Mouse (Mus musculus) hindbrain, embryonic 15.5 days (tissue): Measurements from ENCODE around the gene Gbp6. TPM values are rescaled to one million over a fixed set of nuclear protein-coding genes. Genes with fewer than 3 reads are reported as not detected.
"Not testable (repeated sequence)": the region's sequence is repeated elsewhere in the genome, so short reads cannot be mapped to it uniquely, and the experiment has no call there.

Experiments
- ATAC-seq: fragments of 200-750 bp; cut with Nextera tagmentation; 2 replicates; pipeline ENCODE4 v1.8.0; 2017; ENCODE audit warnings: low read depth, moderate number of reproducible peaks, moderate TSS enrichment; ENCODE audit not compliant: low FRiP score
- H3K27ac ChIP-seq: fragments of 300-500 bp; sonication (generic); replicated peaks from 2 replicates; pipeline ENCODE4 v1.5.1; 2015; ENCODE audit warnings: mild to moderate bottlenecking, inconsistent platforms
- H3K27me3 ChIP-seq: fragments of 300-500 bp; sonication (generic); 2 replicates; pipeline ENCODE4 v1.6.1; 2015; ENCODE audit warnings: control low read depth, inconsistent platforms
- H3K36me3 ChIP-seq: fragments of 300-500 bp; sonication (generic); 2 replicates; pipeline ENCODE4 v1.6.1; 2015; ENCODE audit warnings: control low read depth, inconsistent platforms
- H3K4me1 ChIP-seq: fragments of 300-500 bp; sonication (generic); replicated peaks from 2 replicates; pipeline ENCODE4 v1.6.1; 2015; ENCODE audit warnings: control low read depth, inconsistent platforms
- H3K4me2 ChIP-seq: fragments of 300-500 bp; sonication (generic); 2 replicates; pipeline ENCODE4 v1.6.1; 2015; ENCODE audit warnings: moderate library complexity, mild to moderate bottlenecking, inconsistent platforms
- H3K4me3 ChIP-seq: fragments of 300-500 bp; sonication (generic); 2 replicates; pipeline ENCODE4 v1.5.1; 2015; ENCODE audit warnings: mild to moderate bottlenecking, inconsistent platforms
- H3K9ac ChIP-seq: fragments of 300-500 bp; sonication (generic); 2 replicates; pipeline ENCODE4 v1.6.1; 2015; ENCODE audit warnings: inconsistent platforms
- H3K9me3 ChIP-seq: fragments of 300-500 bp; sonication (generic); 2 replicates; pipeline ENCODE4 v1.6.1; 2016; ENCODE audit warnings: control low read depth, inconsistent platforms
- WGBS: fragments of 180-500 bp; shearing (Covaris S2); methylation state at CpG from one replicate; pipeline ENCODE4 v1.1.7; 2015; 5-methylcytosine and 5-hydroxymethylcytosine counted together
- polyA plus RNA-seq: library from polyadenylated mRNA; unstranded; fragments of >200 nt; fragmentation: Nextera tagmentation; extraction: Ambion mirVana; gene quantifications from 2 replicates; pipeline ENCODE4 v1.2.1, GENCODE M21; 2015

Gene Gbp6
- 3.5 and 4.4 TPM in 2 replicates for polyA plus RNA-seq

GRCm38 (mm10) chr5:105293226-105294165 lies at the start of gene Gbp6, which contains the start of gene Gm43302:
Gene Gbp6, minus strand, starts transcription at chr5:105293698.
Gene Gm43302, minus strand, starts transcription at chr5:105293695.
- ATAC-seq: not testable (repeated sequence)
- 38% methylated on average over 3 of the region's 3 CpGs for WGBS

GRCm38 (mm10) chr5:105341281-105341680 lies 47.8 kb upstream of the Gbp6 start:
- Histone ChIP-seq H3K36me3 (no peaks in the 10 kb centered on the region), H3K4me2 (no peak overlapping the region), H3K27ac (no peak overlapping the region), H3K9ac (no peak overlapping the region), H3K4me3 (no peak overlapping the region), H3K4me1 (no peaks in the 10 kb centered on the region), H3K9me3 (no peaks in the 10 kb centered on the region), H3K27me3 (no peaks in the 10 kb centered on the region)
- WGBS: 72% methylated on average over 2 of the region's 2 CpGs
- no peak for ATAC-seq

More at GRCm38 (mm10) chr5:105293226-105294165, at the start of gene Gbp6, which contains the start of gene Gm43302:
- not testable (repeated sequence) for H3K36me3 ChIP-seq, H3K4me2 ChIP-seq, H3K4me1 ChIP-seq, H3K9me3 ChIP-seq, H3K9ac ChIP-seq, H3K4me3 ChIP-seq, H3K27me3 ChIP-seq
- H3K27ac ChIP-seq: 0 out of 2 replicates have a peak within 1 kb of the TSS, but pooled peaks have one; percentile 42

GRCm38 (mm10) chr5:105322543-105322942 lies 29.0 kb upstream of the Gbp6 start:
- 75% methylated on average over 2 of the region's 2 CpGs for WGBS
- no peak overlapping the region for H3K9ac ChIP-seq
- no peaks in the 10 kb centered on the region for H3K36me3 ChIP-seq
- no peak overlapping the region for H3K27ac ChIP-seq
- ATAC-seq: no peak
- H3K27me3 ChIP-seq: no peaks in the 10 kb centered on the region
- no peaks in the 10 kb centered on the region for H3K4me1 ChIP-seq
- no peak overlapping the region for H3K4me3 ChIP-seq
- H3K4me2 ChIP-seq: no peak overlapping the region
- no peaks in the 10 kb centered on the region for H3K9me3 ChIP-seq

- ATAC-seq: no peak
- no peaks in the 10 kb centered on the region for H3K27me3 ChIP-seq
- no peaks in the 10 kb centered on the region for H3K36me3 ChIP-seq
- H3K9ac ChIP-seq: no peak overlapping the region
- no peak overlapping the region for H3K4me3 ChIP-seq
- H3K27ac ChIP-seq: no peak overlapping the region
- WGBS: 76% methylated on average over 2 of the region's 2 CpGs
- no peaks in the 10 kb centered on the region for H3K4me1 ChIP-seq
- no peak overlapping the region for H3K4me2 ChIP-seq
- H3K9me3 ChIP-seq: no peaks in the 10 kb centered on the region
Measured at GRCm38 (mm10) chr5:105310941-105311340, 17.4 kb upstream of the Gbp6 start.

- H3K9ac ChIP-seq, ATAC-seq, H3K4me2 ChIP-seq: not testable (repeated sequence)
Measured at GRCm38 (mm10) chr5:105309148-105309547, 15.7 kb upstream of the Gbp6 start.

GRCm38 (mm10) chr5:105306946-105307345 lies 13.4 kb upstream of the Gbp6 start:
- not testable (repeated sequence) for ATAC-seq, H3K9ac ChIP-seq, H3K4me2 ChIP-seq, H3K4me1 ChIP-seq, H3K4me3 ChIP-seq, H3K27me3 ChIP-seq, H3K27ac ChIP-seq, H3K9me3 ChIP-seq, H3K36me3 ChIP-seq

More at GRCm38 (mm10) chr5:105309148-105309547, 15.7 kb upstream of the Gbp6 start:
- not testable (repeated sequence) for H3K27me3 ChIP-seq, H3K4me3 ChIP-seq, H3K9me3 ChIP-seq, H3K27ac ChIP-seq, H3K4me1 ChIP-seq, H3K36me3 ChIP-seq
- WGBS: 58% methylated on average over 1 of the region's 1 CpGs

- no peak overlapping the region for H3K4me3 ChIP-seq
- no peak for ATAC-seq
- H3K9ac ChIP-seq: no peak overlapping the region
- 89% methylated on average over 1 of the region's 1 CpGs for WGBS
- H3K4me2 ChIP-seq: no peak overlapping the region
- H3K36me3 ChIP-seq: no peaks in the 10 kb centered on the region
- H3K27ac ChIP-seq: no peak overlapping the region
- H3K4me1 ChIP-seq: no peaks in the 10 kb centered on the region
- H3K9me3 ChIP-seq: no peaks in the 10 kb centered on the region
- no peaks in the 10 kb centered on the region for H3K27me3 ChIP-seq
Measured at GRCm38 (mm10) chr5:105306159-105306581, 12.7 kb upstream of the Gbp6 start.

- H3K4me2 ChIP-seq, H3K36me3 ChIP-seq, H3K4me1 ChIP-seq, ATAC-seq, H3K9ac ChIP-seq, H3K9me3 ChIP-seq, H3K27me3 ChIP-seq, H3K27ac ChIP-seq, H3K4me3 ChIP-seq: not testable (repeated sequence)
- WGBS: 98% methylated on average over 4 of the region's 4 CpGs
Measured at GRCm38 (mm10) chr5:105305671-105306070, 12.2 kb upstream of the Gbp6 start.

- WGBS: 75% methylated on average over 4 of the region's 4 CpGs
- no peak overlapping the region for H3K4me3 ChIP-seq
- H3K27ac ChIP-seq: no peak overlapping the region
- H3K4me2 ChIP-seq: no peak overlapping the region
- ATAC-seq: no peak
- no peak overlapping the region for H3K9ac ChIP-seq
- H3K36me3 ChIP-seq: no peaks in the 10 kb centered on the region
- H3K27me3 ChIP-seq: no peaks in the 10 kb centered on the region
- H3K4me1 ChIP-seq: no peaks in the 10 kb centered on the region
- H3K9me3 ChIP-seq: no peaks in the 10 kb centered on the region
Measured at GRCm38 (mm10) chr5:105301963-105302362, 8.5 kb upstream of the Gbp6 start.

- H3K4me2 ChIP-seq: no peak overlapping the region
- no peak overlapping the region for H3K9ac ChIP-seq
- no peaks in the 10 kb centered on the region for H3K9me3 ChIP-seq
- no peaks in the 10 kb centered on the region for H3K4me1 ChIP-seq
- WGBS: 48% methylated on average over 2 of the region's 2 CpGs
- no peak overlapping the region for H3K27ac ChIP-seq
- no peak for ATAC-seq
- no peaks in the 10 kb centered on the region for H3K36me3 ChIP-seq
- no peaks in the 10 kb centered on the region for H3K27me3 ChIP-seq
- no peak overlapping the region for H3K4me3 ChIP-seq
Measured at GRCm38 (mm10) chr5:105301531-105301930, 8.0 kb upstream of the Gbp6 start.

- H3K27me3 ChIP-seq: no peaks in the 10 kb centered on the region
- no peaks in the 10 kb centered on the region for H3K9me3 ChIP-seq
- H3K27ac ChIP-seq: no peak overlapping the region
- H3K4me1 ChIP-seq: no peaks in the 10 kb centered on the region
- ATAC-seq: no peak
- 55% methylated on average over 3 of the region's 3 CpGs for WGBS
- no peaks in the 10 kb centered on the region for H3K36me3 ChIP-seq
- no peak overlapping the region for H3K4me2 ChIP-seq
- H3K4me3 ChIP-seq: no peak overlapping the region
- no peak overlapping the region for H3K9ac ChIP-seq
Measured at GRCm38 (mm10) chr5:105295746-105296145, 2.2 kb upstream of the Gbp6 start.

- Histone ChIP-seq H3K27ac (no peak overlapping the region), H3K27me3 (no peaks in the 10 kb centered on the region), H3K36me3 (no peaks in the 10 kb centered on the region), H3K9me3 (no peaks in the 10 kb centered on the region), H3K4me3 (no peak overlapping the region), H3K4me2 (no peak overlapping the region), H3K9ac (no peak overlapping the region), H3K4me1 (no peaks in the 10 kb centered on the region)
- ATAC-seq: no peak
- WGBS: 84% methylated on average over 1 of the region's 1 CpGs
Measured at GRCm38 (mm10) chr5:105292492-105292891, 1.0 kb downstream of the Gbp6 start.
